Mouse (Mus musculus): Measurements from ENCODE around the gene Olfr204. TPM values are rescaled to one million over a fixed set of nuclear protein-coding genes. Genes with fewer than 3 reads are reported as not detected.
"Not testable (repeated sequence)": the region's sequence is repeated elsewhere in the genome, so short reads cannot be mapped to it uniquely, and the experiment has no call there.

Olfr204 gene
- polyA plus RNA-seq (2012; rRNA removed), result not detected in 2 replicates

GRCm38 (mm10) chr16:59318148-59318547, at the start of gene Olfr204:
Gene Olfr204 (minus strand): TSS chr16:59318248.
- TF ChIP-seq POLR2A (IDR thresholded peaks at IDR 0.05; ENCODE audit: low read depth, low read length) (no peak), CTCF (IDR thresholded peaks at IDR 0.05; ENCODE audit: extremely low read depth, insufficient read length, insufficient replicate concordance, low read depth, low read length) (no peak)
- no peaks in the 10 kb centered on the region for H3K27me3 ChIP-seq (ENCODE audit: control insufficient read depth, insufficient read depth, low read length)
- H3K4me3 ChIP-seq (ENCODE audit: low read depth, low read length), result no peak within 1 kb of the TSS
- no peaks in the 10 kb centered on the region for H3K36me3 ChIP-seq (ENCODE audit: control insufficient read depth, insufficient read depth, low read length)
- H3K4me1 ChIP-seq (ENCODE audit: control insufficient read depth, insufficient read depth, insufficient read length, low read length), result no peaks in the 10 kb centered on the region
- H3K27ac ChIP-seq (ENCODE audit: insufficient read depth, low read depth, low read length), result no peak within 1 kb of the TSS

GRCm38 (mm10) chr16:59363893-59364292, 45.8 kb upstream of the Olfr204 start, which contains the start of gene Olfr209:
Gene Olfr209 (minus strand): TSS chr16:59363993.
- H3K4me3 ChIP-seq (ENCODE audit: low read depth, low read length), result no peak within 1 kb of the TSS
- H3K27ac ChIP-seq (ENCODE audit: insufficient read depth, low read depth, low read length), result no peak within 1 kb of the TSS
- no peak for TF ChIP-seq POLR2A (IDR thresholded peaks at IDR 0.05; ENCODE audit: low read depth, low read length)
- no peak for TF ChIP-seq CTCF (IDR thresholded peaks at IDR 0.05; ENCODE audit: extremely low read depth, insufficient read length, insufficient replicate concordance, low read depth, low read length)
- WGBS, result 77% methylated on average over 2 of the region's 2 CpGs
- no peaks in the 10 kb centered on the region for H3K4me1 ChIP-seq (ENCODE audit: control insufficient read depth, insufficient read depth, insufficient read length, low read length)
- no peaks in the 10 kb centered on the region for H3K36me3 ChIP-seq (ENCODE audit: control insufficient read depth, insufficient read depth, low read length)
- no peaks in the 10 kb centered on the region for H3K27me3 ChIP-seq (ENCODE audit: control insufficient read depth, insufficient read depth, low read length)

DNA sequence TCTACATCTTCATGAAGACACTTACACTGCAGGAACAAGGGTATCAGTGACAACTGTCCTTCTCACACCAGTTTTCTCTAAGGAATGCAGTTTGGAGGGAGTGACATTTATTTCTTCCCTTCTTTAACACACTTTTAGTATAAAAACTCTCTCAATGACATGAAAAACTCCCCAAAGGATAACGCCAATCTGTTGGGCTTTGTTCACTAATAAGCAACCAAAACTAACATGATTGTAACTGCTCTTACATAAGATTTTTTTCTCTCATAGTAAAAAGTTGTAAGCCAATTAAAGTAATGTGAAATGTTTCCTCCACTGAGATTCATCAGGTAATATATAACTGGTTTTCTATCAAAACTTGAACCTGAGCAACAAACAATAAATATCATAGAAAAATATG, 31.1 kb upstream of the Olfr204 start, which contains the start of gene Olfr206:
TSS of gene Olfr206 (minus strand) at position 101 of the 400 bp plus-strand sequence.
- Histone ChIP-seq H3K27ac (ENCODE audit: insufficient read depth, low read depth, low read length) (no peak within 1 kb of the TSS), H3K27me3 (ENCODE audit: control insufficient read depth, insufficient read depth, low read length) (no peaks in the 10 kb centered on the region), H3K4me1 (ENCODE audit: control insufficient read depth, insufficient read depth, insufficient read length, low read length) (no peaks in the 10 kb centered on the region), H3K4me3 (ENCODE audit: low read depth, low read length) (no peak within 1 kb of the TSS), H3K36me3 (ENCODE audit: control insufficient read depth, insufficient read depth, low read length) (no peaks in the 10 kb centered on the region)
- TF ChIP-seq POLR2A (IDR thresholded peaks at IDR 0.05; ENCODE audit: low read depth, low read length) (no peak), CTCF (IDR thresholded peaks at IDR 0.05; ENCODE audit: extremely low read depth, insufficient read length, insufficient replicate concordance, low read depth, low read length) (no peak)
- WGBS, result 82% methylated on average over 1 of the region's 1 CpGs

GRCm38 (mm10) chr16:59331038-59331437, 13.0 kb upstream of the Olfr204 start, which contains the start of gene Olfr205:
Gene Olfr205 (minus strand): TSS chr16:59331138.
- TF ChIP-seq POLR2A (IDR thresholded peaks at IDR 0.05; ENCODE audit: low read depth, low read length) (no peak), CTCF (IDR thresholded peaks at IDR 0.05; ENCODE audit: extremely low read depth, insufficient read length, insufficient replicate concordance, low read depth, low read length) (no peak)
- no peak within 1 kb of the TSS for H3K27ac ChIP-seq (ENCODE audit: insufficient read depth, low read depth, low read length)
- no peaks in the 10 kb centered on the region for H3K36me3 ChIP-seq (ENCODE audit: control insufficient read depth, insufficient read depth, low read length)
- H3K27me3 ChIP-seq (ENCODE audit: control insufficient read depth, insufficient read depth, low read length), result no peaks in the 10 kb centered on the region
- H3K4me1 ChIP-seq (ENCODE audit: control insufficient read depth, insufficient read depth, insufficient read length, low read length), result no peaks in the 10 kb centered on the region
- no peak within 1 kb of the TSS for H3K4me3 ChIP-seq (ENCODE audit: low read depth, low read length)

DNA sequence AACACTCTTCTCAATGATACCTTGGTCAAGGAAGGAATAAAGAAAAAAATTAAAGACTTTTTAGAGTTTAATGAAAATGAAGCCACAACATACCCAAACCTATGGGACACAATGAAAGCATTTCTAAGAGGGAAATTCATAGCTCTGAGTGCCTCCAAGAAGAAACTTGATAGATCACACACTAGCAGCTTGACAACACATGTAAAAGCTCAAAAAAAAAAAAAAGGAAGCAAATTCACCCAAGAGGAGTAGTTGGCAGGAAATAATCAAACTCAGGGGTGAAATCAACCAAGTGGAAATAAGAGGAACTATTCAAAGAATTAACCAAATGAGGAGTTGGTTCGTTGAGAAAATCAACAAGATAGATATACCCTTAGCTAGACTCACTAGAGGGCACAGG, 5.2 kb upstream of the Olfr204 start:
- H3K4me1 ChIP-seq (ENCODE audit: control insufficient read depth, insufficient read depth, insufficient read length, low read length); H3K36me3 ChIP-seq (ENCODE audit: control insufficient read depth, insufficient read depth, low read length); H3K4me3 ChIP-seq (ENCODE audit: low read depth, low read length); H3K27me3 ChIP-seq (ENCODE audit: control insufficient read depth, insufficient read depth, low read length); H3K27ac ChIP-seq (ENCODE audit: insufficient read depth, low read depth, low read length): not testable (repeated sequence)
- 30% methylated on average over 1 of the region's 1 CpGs for WGBS

DNA sequence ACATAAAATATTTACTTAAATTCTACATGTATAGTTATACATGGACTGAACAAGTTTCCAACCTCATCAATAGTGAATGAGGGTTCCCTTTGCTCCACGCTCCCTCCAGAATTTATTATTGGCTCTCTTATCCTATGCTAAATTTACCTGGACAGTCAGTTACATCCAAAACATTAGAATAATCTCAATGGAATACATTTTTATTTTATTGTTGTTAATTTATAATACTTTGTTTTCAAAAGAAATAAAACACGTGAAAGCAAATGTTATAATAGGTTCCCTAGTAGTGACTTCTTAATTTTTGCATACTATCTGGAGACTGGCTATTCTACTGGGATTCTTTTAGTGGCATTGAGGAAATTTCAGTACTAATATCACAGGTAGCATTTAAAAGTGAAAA, 19.5 kb downstream of the Olfr204 start, which contains the start of gene Olfr203:
TSS of gene Olfr203 (plus strand) at position 301 of the 400 bp plus-strand sequence.
- no peaks in the 10 kb centered on the region for H3K36me3 ChIP-seq (ENCODE audit: control insufficient read depth, insufficient read depth, low read length)
- no peak within 1 kb of the TSS for H3K27ac ChIP-seq (ENCODE audit: insufficient read depth, low read depth, low read length)
- 79% methylated on average over 2 of the region's 2 CpGs for WGBS
- no peaks in the 10 kb centered on the region for H3K27me3 ChIP-seq (ENCODE audit: control insufficient read depth, insufficient read depth, low read length)
- TF ChIP-seq CTCF (IDR thresholded peaks at IDR 0.05; ENCODE audit: extremely low read depth, insufficient read length, insufficient replicate concordance, low read depth, low read length), result no peak
- no peak for TF ChIP-seq POLR2A (IDR thresholded peaks at IDR 0.05; ENCODE audit: low read depth, low read length)
- no peak within 1 kb of the TSS for H3K4me3 ChIP-seq (ENCODE audit: low read depth, low read length)
- no peaks in the 10 kb centered on the region for H3K4me1 ChIP-seq (ENCODE audit: control insufficient read depth, insufficient read depth, insufficient read length, low read length)

DNA sequence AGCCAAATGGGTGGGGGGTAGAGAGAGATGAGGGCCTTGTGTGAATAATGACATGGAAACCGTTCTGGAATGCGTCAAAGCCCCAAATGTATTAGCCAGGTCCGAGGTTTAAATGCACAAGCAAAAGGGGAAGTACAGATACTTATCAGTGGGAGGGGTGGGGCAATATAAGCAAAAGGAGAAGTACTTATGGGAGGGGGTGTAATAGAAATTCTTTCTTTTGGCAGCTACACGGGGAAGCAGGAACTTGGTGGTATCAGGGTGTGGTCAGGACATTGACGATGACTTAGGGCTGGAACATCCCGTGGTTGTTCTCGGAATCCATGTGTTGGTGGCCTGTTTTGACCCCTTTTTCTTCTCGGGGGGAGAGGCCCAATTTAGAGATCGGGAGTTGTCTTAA, 30.5 kb downstream of the Olfr204 start:
- H3K4me3 ChIP-seq (ENCODE audit: low read depth, low read length); H3K4me1 ChIP-seq (ENCODE audit: control insufficient read depth, insufficient read depth, insufficient read length, low read length): not testable (repeated sequence)
- WGBS, result 72% methylated on average over 9 of the region's 9 CpGs

GRCm38 (mm10) chr16:59286693-59287092, 31.4 kb downstream of the Olfr204 start, which contains the start of gene Olfr202:
Gene Olfr202 (minus strand): TSS chr16:59286793.
- Histone ChIP-seq H3K27me3 (ENCODE audit: control insufficient read depth, insufficient read depth, low read length) (no peaks in the 10 kb centered on the region), H3K36me3 (ENCODE audit: control insufficient read depth, insufficient read depth, low read length) (no peaks in the 10 kb centered on the region), H3K27ac (ENCODE audit: insufficient read depth, low read depth, low read length) (no peak within 1 kb of the TSS), H3K4me3 (ENCODE audit: low read depth, low read length) (no peak within 1 kb of the TSS), H3K4me1 (ENCODE audit: control insufficient read depth, insufficient read depth, insufficient read length, low read length) (no peaks in the 10 kb centered on the region)
- 79% methylated on average over 1 of the region's 1 CpGs for WGBS
- TF ChIP-seq POLR2A (IDR thresholded peaks at IDR 0.05; ENCODE audit: low read depth, low read length) (no peak), CTCF (IDR thresholded peaks at IDR 0.05; ENCODE audit: extremely low read depth, insufficient read length, insufficient replicate concordance, low read depth, low read length) (no peak)

More for the DNA sequence above, 30.5 kb downstream of the Olfr204 start:
- not testable (repeated sequence) for H3K27me3 ChIP-seq (ENCODE audit: control insufficient read depth, insufficient read depth, low read length); H3K27ac ChIP-seq (ENCODE audit: insufficient read depth, low read depth, low read length); H3K36me3 ChIP-seq (ENCODE audit: control insufficient read depth, insufficient read depth, low read length)

Data from small intestine, adult 2 months (tissue).